27 mouse cellular contexts compared by ENCODE assay signal in genomic region chr9:60126961-60127360, GRCm38 (mm10).
DNase-seq lines count a peak whose midpoint lies in the region; ATAC-seq and TF ChIP-seq lines count a peak whose summit lies in the region.
"Had no signal": no experiment of that assay in that cellular context is flagged by ENCODE, and none has a peak within 500 bp of the region (broad histone marks: within the 10 kb centered on the region; RNA-seq: fewer than 3 reads in every experiment).

No protein-coding gene starts in this region.

- no peak overlapping the region for H3K27ac ChIP-seq in heart, embryonic 10.5 days
- no peak overlapping the region for H3K27ac ChIP-seq in lung, embryonic 15.5 days
- no peak overlapping the region for H3K27ac ChIP-seq in lung, postnatal 0 days (ENCODE audit: low read length)
- H3K27ac ChIP-seq: embryonic facial prominence, embryonic 13.5 days; embryonic facial prominence, embryonic 15.5 days; forebrain, embryonic 10.5 days; forebrain, embryonic 12.5 days had no signal

- H3K9me3 ChIP-seq in heart, embryonic 10.5 days, result no peaks in the 10 kb centered on the region
- H3K9me3 ChIP-seq in lung, embryonic 15.5 days, result no peaks in the 10 kb centered on the region
- H3K9me3 ChIP-seq in lung, postnatal 0 days (ENCODE audit: low read length), result no peaks in the 10 kb centered on the region
- H3K9me3 ChIP-seq: embryonic facial prominence, embryonic 13.5 days; embryonic facial prominence, embryonic 15.5 days; forebrain, embryonic 10.5 days; forebrain, embryonic 12.5 days; G1E had no signal

- intact Hi-C loops in heart, postnatal 10 days (cut with DNase I), result no loop called here

- H3K36me3 ChIP-seq in heart, embryonic 10.5 days, result no peaks in the 10 kb centered on the region
- no peaks in the 10 kb centered on the region for H3K36me3 ChIP-seq in lung, embryonic 15.5 days
- no peaks in the 10 kb centered on the region for H3K36me3 ChIP-seq in lung, postnatal 0 days (ENCODE audit: insufficient read depth, low read length)
- H3K36me3 ChIP-seq: embryonic facial prominence, embryonic 13.5 days; embryonic facial prominence, embryonic 15.5 days; forebrain, embryonic 10.5 days; forebrain, embryonic 12.5 days; G1E had no signal

- no peak overlapping the region for H3K4me3 ChIP-seq in heart, embryonic 10.5 days
- H3K4me3 ChIP-seq in lung, embryonic 15.5 days, result no peak overlapping the region
- H3K4me3 ChIP-seq in lung, postnatal 0 days (ENCODE audit: low read depth, low read length), result no peak overlapping the region
- H3K4me3 ChIP-seq: embryonic facial prominence, embryonic 13.5 days; embryonic facial prominence, embryonic 15.5 days; erythroblast, embryonic 14.5 days; forebrain, embryonic 10.5 days; forebrain, embryonic 12.5 days had no signal

- 0 out of 2 replicates have a peak, but pooled peaks have one; percentile 3 for ATAC-seq in lung, embryonic 15.5 days (ENCODE audit: borderline replicate concordance, extremely low read depth, low FRiP score, low TSS enrichment)
- no peak for ATAC-seq in lung, postnatal 0 days
- ATAC-seq: CD4-positive, CD25-positive, alpha-beta regulatory T cell, adult 4 months; forebrain, embryonic 14.5 days; forebrain, embryonic 16.5 days had no signal

- TF ChIP-seq EP300 in lung, postnatal 0 days (IDR thresholded peaks at IDR 0.05), result no peak

- WGBS in heart, embryonic 10.5 days, result 67% methylated on average over 5 of the region's 5 CpGs
- WGBS in lung, embryonic 15.5 days, result 29% methylated on average over 5 of the region's 5 CpGs
- WGBS in lung, postnatal 0 days, result 43% methylated on average over 5 of the region's 5 CpGs

- no peak overlapping the region for H3K4me2 ChIP-seq in lung, embryonic 15.5 days
- no peak overlapping the region for H3K4me2 ChIP-seq in lung, postnatal 0 days (replicated peaks; ENCODE audit: low read depth, low read length)
- H3K4me2 ChIP-seq: embryonic facial prominence, embryonic 13.5 days; embryonic facial prominence, embryonic 15.5 days; forebrain, embryonic 12.5 days had no signal

- H3K27me3 ChIP-seq in heart, embryonic 10.5 days (ENCODE audit: insufficient read depth, poor library complexity, severe bottlenecking), result no peaks in the 10 kb centered on the region
- no peaks in the 10 kb centered on the region for H3K27me3 ChIP-seq in lung, embryonic 15.5 days
- no peaks in the 10 kb centered on the region for H3K27me3 ChIP-seq in lung, postnatal 0 days (replicated peaks; ENCODE audit: insufficient read depth, low read length)
- H3K27me3 ChIP-seq: CH12.LX; embryonic facial prominence, embryonic 13.5 days; embryonic facial prominence, embryonic 15.5 days; forebrain, embryonic 12.5 days had no signal

- H3K9ac ChIP-seq in lung, embryonic 15.5 days, result no peak overlapping the region
- H3K9ac ChIP-seq in lung, postnatal 0 days (replicated peaks; ENCODE audit: low read depth), result no peak overlapping the region
- H3K9ac ChIP-seq: embryonic facial prominence, embryonic 13.5 days; embryonic facial prominence, embryonic 15.5 days; forebrain, embryonic 12.5 days had no signal

- no peak for TF ChIP-seq CTCF in lung, postnatal 0 days (IDR thresholded peaks at IDR 0.05)

- DNase-seq in heart, adult 11 months, result peak; percentile 94
- DNase-seq in heart, embryonic 10.5 days (ENCODE audit: low spot score), result no peak
- DNase-seq in heart, postnatal 10 days, result peak; percentile 18 to 31
- no peak for DNase-seq in heart, postnatal 4 days
- DNase-seq in lung, postnatal 0 days (ENCODE audit: low spot score), result no peak
- DNase-seq: adrenal gland, adult 2 months; adrenal gland, postnatal 10 days; adrenal gland, postnatal 25 days; B cell, adult 2 months; cerebellum, adult 11 months; cerebellum, adult 18-20 months; cerebellum, adult 8-10 months; cerebellum, adult 9-11 months; cerebellum, postnatal 14 days; cerebellum, postnatal 36 days; embryo, embryonic 11 days had no signal

- peaks cover 11% of the 10 kb centered on the region for H3K4me1 ChIP-seq in heart, embryonic 10.5 days
- H3K4me1 ChIP-seq in lung, embryonic 15.5 days, result 0 out of 2 replicates have a peak, but pooled peaks cover 8% of the 10 kb centered on the region
- no peaks in the 10 kb centered on the region for H3K4me1 ChIP-seq in lung, postnatal 0 days (ENCODE audit: insufficient read depth, low read depth, low read length)

Comparison
In these comparisons a context has a peak if more than half of its experiments do, and no peak if none do; other contexts are left out.
1. DNase-seq: peak in heart, adult 11 months (single experiment) and heart, postnatal 10 days (2 of 2); none in heart, embryonic 10.5 days (single experiment), heart, postnatal 4 days (single experiment) and lung, postnatal 0 days (single experiment).